ENCODE assay signal across 13 mouse cellular contexts in the genomic region with DNA sequence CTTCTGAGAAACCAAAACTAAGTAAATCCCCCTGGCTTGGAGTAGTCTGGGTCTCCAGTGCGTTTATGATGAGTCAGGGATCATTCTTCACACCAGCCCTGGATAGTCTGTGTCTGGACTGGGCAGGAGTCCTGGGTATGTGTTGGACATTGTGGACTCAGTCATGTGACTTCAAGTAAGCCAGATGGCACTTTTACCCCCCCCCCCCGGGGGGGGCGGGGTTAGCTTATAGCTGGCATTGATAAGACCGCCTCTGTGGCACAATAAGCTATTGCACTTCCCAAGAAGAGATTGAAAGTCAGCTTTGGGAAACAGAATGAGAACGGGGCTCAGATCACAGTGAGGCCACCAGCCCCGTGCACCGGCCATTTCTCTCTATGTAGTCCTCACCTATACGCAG. TPM values are rescaled to one million over a fixed set of nuclear protein-coding genes. Genes with fewer than 3 reads are reported as not detected.
"Had no signal": no experiment of that assay in that cellular context is flagged by ENCODE, and none has a peak within 500 bp of the region (broad histone marks: within the 10 kb centered on the region; RNA-seq: fewer than 3 reads in every experiment).

No protein-coding gene starts in this region.

RNA-seq across cellular contexts. Expression of a gene that starts 0.8 kb away (rescaled TPM):
- total RNA-seq: layer of hippocampus, postnatal 36 days; left cerebral cortex, postnatal 25 days; megakaryocyte-erythroid progenitor cell, adult 5-6 weeks; monocyte, adult 5-6 weeks had no signal
- polyA plus RNA-seq: kidney, postnatal 0 days; limb, embryonic 12.5 days; lung, embryonic 16.5 days; midbrain, embryonic 13.5 days; neural tube, embryonic 13.5 days; stomach, embryonic 14.5 days had no signal

RNA-seq across cellular contexts. Expression of a gene that starts 14.2 kb away (rescaled TPM):
- total RNA-seq: layer of hippocampus, adult 18-20 months; layer of hippocampus, postnatal 36 days; left cerebral cortex, adult 8-10 months; left cerebral cortex, postnatal 25 days; megakaryocyte-erythroid progenitor cell, adult 5-6 weeks; monocyte, adult 5-6 weeks had no signal
- polyA plus RNA-seq: kidney, postnatal 0 days; limb, embryonic 12.5 days; liver, embryonic 14.5 days; lung, embryonic 16.5 days; midbrain, embryonic 13.5 days; neural tube, embryonic 13.5 days; stomach, embryonic 14.5 days had no signal

RNA-seq across cellular contexts. Expression of a gene that starts 33.5 kb away (rescaled TPM):
- total RNA-seq: layer of hippocampus, adult 18-20 months; layer of hippocampus, postnatal 36 days; left cerebral cortex, adult 8-10 months; left cerebral cortex, postnatal 25 days; megakaryocyte-erythroid progenitor cell, adult 5-6 weeks; monocyte, adult 5-6 weeks had no signal
- polyA plus RNA-seq: kidney, postnatal 0 days; limb, embryonic 12.5 days; lung, embryonic 16.5 days; midbrain, embryonic 13.5 days; neural tube, embryonic 13.5 days; stomach, embryonic 14.5 days had no signal
